ENCODE assay signal across 9 mouse cellular contexts in the genomic region with DNA sequence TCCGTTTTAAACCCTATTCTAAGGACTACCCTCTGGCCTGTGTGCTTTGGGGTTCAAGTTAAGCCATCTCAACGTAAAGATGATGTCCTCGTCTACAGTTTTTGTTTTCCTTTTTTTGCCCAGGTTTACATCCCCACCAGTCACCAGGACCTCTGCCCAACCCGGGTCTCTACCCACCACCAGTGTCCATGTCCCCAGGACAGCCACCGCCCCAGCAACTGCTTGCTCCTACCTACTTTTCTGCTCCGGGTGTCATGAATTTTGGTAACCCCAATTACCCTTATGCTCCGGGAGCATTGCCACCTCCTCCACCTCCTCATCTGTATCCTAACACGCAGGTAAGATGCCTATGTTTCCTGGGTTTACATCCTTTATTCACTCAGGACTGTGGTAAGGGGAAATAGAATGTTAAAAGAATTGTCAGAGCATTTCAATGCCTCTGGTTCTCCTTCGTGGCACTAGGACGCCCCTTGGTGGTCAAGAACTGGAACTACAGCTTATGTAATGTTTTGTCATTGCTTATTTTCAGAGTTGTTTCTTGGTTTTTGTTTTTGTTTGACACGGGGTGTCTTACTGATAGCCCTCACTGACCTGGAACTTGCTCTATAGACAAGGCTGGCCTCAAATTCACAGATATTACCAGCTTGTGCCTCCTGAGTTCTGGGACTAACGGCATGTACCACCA. TPM values are rescaled to one million over a fixed set of nuclear protein-coding genes. Genes with fewer than 3 reads are reported as not detected.
DNase-seq lines count a peak whose midpoint lies in the region; ATAC-seq and TF ChIP-seq lines count a peak whose summit lies in the region.
"Had no signal": no experiment of that assay in that cellular context is flagged by ENCODE, and none has a peak within 500 bp of the region (broad histone marks: within the 10 kb centered on the region; RNA-seq: fewer than 3 reads in every experiment).

No protein-coding gene starts in this region.

- no peak overlapping the region for H3K27ac ChIP-seq in midbrain, postnatal 0 days (ENCODE audit: low read depth, low read length)
- H3K27ac ChIP-seq in midbrain, embryonic 16.5 days (ENCODE audit: low read length): no peak overlapping the region
- H3K27ac ChIP-seq: neural tube, embryonic 13.5 days had no signal

- DNase-seq in cerebellum, adult 18-20 months: peak; percentile 55 to 70
- DNase-seq in cerebellum, postnatal 4 days (ENCODE audit: low spot score in 2 of 2): no peak
- peak; percentile 55 for DNase-seq in midbrain, postnatal 0 days (ENCODE audit: low spot score)
- peak; percentile 39 to 60 for DNase-seq in natural killer cell, adult 2 months (ENCODE audit: low spot score in 2 of 2)
- no peak for DNase-seq in right cerebral cortex, postnatal 14 days
- no peak for DNase-seq in urinary bladder, adult 2 months (ENCODE audit: low spot score)

- H3K9me3 ChIP-seq in midbrain, postnatal 0 days (ENCODE audit: low read length): no peaks in the 10 kb centered on the region
- no peaks in the 10 kb centered on the region for H3K9me3 ChIP-seq in midbrain, embryonic 16.5 days (replicated peaks; ENCODE audit: control insufficient read depth, low read length, poor library complexity, severe bottlenecking)
- H3K9me3 ChIP-seq: neural tube, embryonic 13.5 days had no signal

- H3K9ac ChIP-seq in midbrain, postnatal 0 days (replicated peaks; ENCODE audit: low read length, poor library complexity, severe bottlenecking): no peak overlapping the region
- no peak overlapping the region for H3K9ac ChIP-seq in midbrain, embryonic 16.5 days (ENCODE audit: low read depth, low read length)
- H3K9ac ChIP-seq: neural tube, embryonic 13.5 days had no signal

- peak; percentile 81 for TF ChIP-seq CTCF in midbrain, postnatal 0 days (IDR thresholded peaks at IDR 0.05)

- no peak overlapping the region for H3K4me3 ChIP-seq in midbrain, postnatal 0 days (ENCODE audit: low read depth, low read length)
- no peak overlapping the region for H3K4me3 ChIP-seq in midbrain, embryonic 16.5 days (ENCODE audit: low read depth, low read length)
- H3K4me3 ChIP-seq: neural tube, embryonic 13.5 days had no signal

- WGBS in midbrain, postnatal 0 days: 74% methylated on average over 12 of the region's 12 CpGs
- WGBS in midbrain, embryonic 16.5 days: 69% methylated on average over 12 of the region's 12 CpGs

- H3K4me2 ChIP-seq in midbrain, postnatal 0 days (ENCODE audit: low read depth, low read length, poor library complexity, severe bottlenecking): no peak overlapping the region
- H3K4me2 ChIP-seq in midbrain, embryonic 16.5 days (ENCODE audit: low read length): no peak overlapping the region
- H3K4me2 ChIP-seq: neural tube, embryonic 13.5 days had no signal

- H3K4me1 ChIP-seq in midbrain, postnatal 0 days (ENCODE audit: insufficient read depth, low read length): no peaks in the 10 kb centered on the region
- H3K4me1 ChIP-seq in midbrain, embryonic 16.5 days (ENCODE audit: control insufficient read depth, insufficient read depth, low read length): no peaks in the 10 kb centered on the region

- peaks cover 60% of the 10 kb centered on the region for H3K36me3 ChIP-seq in midbrain, postnatal 0 days (ENCODE audit: insufficient read depth, low read length)
- H3K36me3 ChIP-seq in midbrain, embryonic 16.5 days (ENCODE audit: control insufficient read depth, insufficient read depth, low read length): peaks cover 47% of the 10 kb centered on the region

- H3K27me3 ChIP-seq in midbrain, postnatal 0 days (ENCODE audit: insufficient read depth, low read length): no peaks in the 10 kb centered on the region
- H3K27me3 ChIP-seq in midbrain, embryonic 16.5 days (ENCODE audit: control insufficient read depth, insufficient read depth, low read depth, low read length): no peaks in the 10 kb centered on the region
- H3K27me3 ChIP-seq: neural tube, embryonic 13.5 days had no signal

- no peak for ATAC-seq in midbrain, postnatal 0 days (ENCODE audit: low FRiP score)
- no peak for ATAC-seq in midbrain, embryonic 16.5 days
- 0 out of 2 replicates have a peak, but pooled peaks have one; percentile 44 for ATAC-seq in erythroblast, adult 5-6 weeks (replicated peaks; ENCODE audit: low FRiP score, poor library complexity, severe bottlenecking)

RNA-seq across cellular contexts. Expression of a gene that starts 7.4 kb away (rescaled TPM):
- total RNA-seq in midbrain, postnatal 0 days (2014; rRNA removed): 39.0 and 40.8 TPM in 2 replicates
- 10.9 and 11.4 TPM in 2 replicates for polyA plus RNA-seq in midbrain, postnatal 0 days (2015; fragmentation: Nextera tagmentation; extraction: Ambion mirVana)
- 9.6 and 10.6 TPM in 2 replicates for polyA plus RNA-seq in midbrain, embryonic 16.5 days (2015; fragmentation: Nextera tagmentation; extraction: Ambion mirVana)
- total RNA-seq in erythroblast, adult 5-6 weeks (2015; ENCODE audit: low replicate concordance): not detected in 2 replicates
- total RNA-seq in erythroblast, adult 5-6 weeks (2017; ENCODE audit: low replicate concordance): 0.42 TPM in 1 of 2 replicates, not detected in the other
- 56.6 and 66.4 TPM in 2 replicates for polyA plus RNA-seq in urinary bladder, adult 2 months (2012; rRNA removed)

RNA-seq across cellular contexts. Expression of a gene that starts 24.5 kb away (rescaled TPM):
- total RNA-seq in midbrain, postnatal 0 days (2014; rRNA removed): 29.4 and 32.2 TPM in 2 replicates
- polyA plus RNA-seq in midbrain, postnatal 0 days (2015; fragmentation: Nextera tagmentation; extraction: Ambion mirVana): 34.0 and 39.7 TPM in 2 replicates
- 47.0 and 51.7 TPM in 2 replicates for polyA plus RNA-seq in midbrain, embryonic 16.5 days (2015; fragmentation: Nextera tagmentation; extraction: Ambion mirVana)
- 20.0 and 23.6 TPM in 2 replicates for total RNA-seq in erythroblast, adult 5-6 weeks (2015; ENCODE audit: low replicate concordance)
- total RNA-seq in erythroblast, adult 5-6 weeks (2017; ENCODE audit: low replicate concordance): 15.7 and 26.5 TPM in 2 replicates
- 24.7 and 29.5 TPM in 2 replicates for polyA plus RNA-seq in urinary bladder, adult 2 months (2012; rRNA removed)

RNA-seq across cellular contexts. Expression of a gene that starts 33.9 kb away (rescaled TPM):
- 88.3 and 107 TPM in 2 replicates for total RNA-seq in midbrain, postnatal 0 days (2014; rRNA removed)
- polyA plus RNA-seq in midbrain, postnatal 0 days (2015; fragmentation: Nextera tagmentation; extraction: Ambion mirVana): 22.3 and 25.8 TPM in 2 replicates
- 29.2 and 33.2 TPM in 2 replicates for polyA plus RNA-seq in midbrain, embryonic 16.5 days (2015; fragmentation: Nextera tagmentation; extraction: Ambion mirVana)
- total RNA-seq in erythroblast, adult 5-6 weeks (2015; ENCODE audit: low replicate concordance): 30.3 and 42.7 TPM in 2 replicates
- total RNA-seq in erythroblast, adult 5-6 weeks (2017; ENCODE audit: low replicate concordance): 26.1 and 26.3 TPM in 2 replicates
- polyA plus RNA-seq in urinary bladder, adult 2 months (2012; rRNA removed): 57.0 and 58.7 TPM in 2 replicates

RNA-seq across cellular contexts. Expression of a gene that starts 34.2 kb away (rescaled TPM):
- total RNA-seq in midbrain, postnatal 0 days (2014; rRNA removed): 9.2 and 9.8 TPM in 2 replicates
- polyA plus RNA-seq in midbrain, postnatal 0 days (2015; fragmentation: Nextera tagmentation; extraction: Ambion mirVana): 3.0 and 3.8 TPM in 2 replicates
- polyA plus RNA-seq in midbrain, embryonic 16.5 days (2015; fragmentation: Nextera tagmentation; extraction: Ambion mirVana): 4.5 and 4.7 TPM in 2 replicates
- total RNA-seq in erythroblast, adult 5-6 weeks (2015; ENCODE audit: low replicate concordance): 9.4 and 21.7 TPM in 2 replicates
- total RNA-seq in erythroblast, adult 5-6 weeks (2017; ENCODE audit: low replicate concordance): 6.4 and 8.2 TPM in 2 replicates
- polyA plus RNA-seq in urinary bladder, adult 2 months (2012; rRNA removed): 19.2 and 26.0 TPM in 2 replicates

RNA-seq across cellular contexts. Expression of a gene that starts 54.1 kb away (rescaled TPM):
- total RNA-seq in midbrain, postnatal 0 days (2014; rRNA removed): 7.1 and 11.0 TPM in 2 replicates
- 12.3 and 14.3 TPM in 2 replicates for polyA plus RNA-seq in midbrain, postnatal 0 days (2015; fragmentation: Nextera tagmentation; extraction: Ambion mirVana)
- 3.5 and 5.2 TPM in 2 replicates for polyA plus RNA-seq in midbrain, embryonic 16.5 days (2015; fragmentation: Nextera tagmentation; extraction: Ambion mirVana)
- not detected in 2 replicates for total RNA-seq in erythroblast, adult 5-6 weeks (2015; ENCODE audit: low replicate concordance)
- 0.26 and 0.42 TPM in 2 replicates for total RNA-seq in erythroblast, adult 5-6 weeks (2017; ENCODE audit: low replicate concordance)
- polyA plus RNA-seq in urinary bladder, adult 2 months (2012; rRNA removed): 119 and 219 TPM in 2 replicates

Comparison
In these comparisons a context has a peak if more than half of its experiments do, and no peak if none do; other contexts are left out.
1. DNase-seq: peak in cerebellum, adult 18-20 months (2 of 2), midbrain, postnatal 0 days (single experiment) and natural killer cell, adult 2 months (2 of 2); none in cerebellum, postnatal 4 days (0 of 2), right cerebral cortex, postnatal 14 days (single experiment) and urinary bladder, adult 2 months (single experiment).